Mouse (Mus musculus): ENCODE results near the gene Ppm1h.
A peak's percentile ranks its signal among the peaks of the same experiment; 100 is the strongest.

The Ppm1h gene

GRCm38 (mm10) chr10:122890682-122891350 lies 212.3 kb downstream of the Ppm1h start:
- DNase-seq (ENCODE audit: low spot score in 2 of 2) = no peak

- no peak for DNase-seq (ENCODE audit: low spot score in 2 of 2)
Observed at GRCm38 (mm10) chr10:122891461-122891860, 212.9 kb downstream of the Ppm1h start.

GRCm38 (mm10) chr10:122894555-122895069 lies 216.1 kb downstream of the Ppm1h start:
- peak; percentile 74 for DNase-seq (ENCODE audit: low spot score in 2 of 2)

GRCm38 (mm10) chr10:122895121-122895770 lies 216.7 kb downstream of the Ppm1h start:
- DNase-seq (ENCODE audit: low spot score in 2 of 2) = no peak

- no peak for DNase-seq (ENCODE audit: low spot score in 2 of 2)
Observed at GRCm38 (mm10) chr10:122899971-122900370, 221.4 kb downstream of the Ppm1h start.

- no peak for DNase-seq (ENCODE audit: low spot score in 2 of 2)
Observed at GRCm38 (mm10) chr10:122900466-122900865, 221.9 kb downstream of the Ppm1h start.

- DNase-seq (ENCODE audit: low spot score in 2 of 2) = no peak
Observed at GRCm38 (mm10) chr10:122901379-122901778, 222.8 kb downstream of the Ppm1h start.

GRCm38 (mm10) chr10:122909406-122910032 lies 231.0 kb downstream of the Ppm1h start:
- peak in 1 of 2 experiments; percentile 25 for DNase-seq (ENCODE audit: low spot score in 2 of 2)

- DNase-seq (ENCODE audit: low spot score in 2 of 2) = peak in 1 of 2 experiments; percentile 22
Observed at GRCm38 (mm10) chr10:122910798-122911225, 232.2 kb downstream of the Ppm1h start.

- peak in 1 of 2 experiments; percentile 41 for DNase-seq (ENCODE audit: low spot score in 2 of 2)
Observed at GRCm38 (mm10) chr10:122911668-122912067, 233.1 kb downstream of the Ppm1h start.

GRCm38 (mm10) chr10:122912086-122912690 lies 233.6 kb downstream of the Ppm1h start:
- DNase-seq (ENCODE audit: low spot score in 2 of 2) = peak in 1 of 2 experiments; percentile 21

GRCm38 (mm10) chr10:122912701-122913368 lies 234.3 kb downstream of the Ppm1h start:
- DNase-seq (ENCODE audit: low spot score in 2 of 2) = peak; percentile 88 to 94

- DNase-seq (ENCODE audit: low spot score in 2 of 2) = peak in 1 of 2 experiments; percentile 43
Observed at GRCm38 (mm10) chr10:122913393-122913792, 234.8 kb downstream of the Ppm1h start.

GRCm38 (mm10) chr10:122915905-122916304 lies 237.3 kb downstream of the Ppm1h start:
- peak in 1 of 2 experiments; percentile 13 for DNase-seq (ENCODE audit: low spot score in 2 of 2)

GRCm38 (mm10) chr10:122917648-122918324 lies 239.2 kb downstream of the Ppm1h start:
- peak in 1 of 2 experiments; percentile 18 for DNase-seq (ENCODE audit: low spot score in 2 of 2)

- DNase-seq (ENCODE audit: low spot score in 2 of 2) = peak in 1 of 2 experiments; percentile 35
Observed at GRCm38 (mm10) chr10:122918325-122918694, 239.7 kb downstream of the Ppm1h start.

GRCm38 (mm10) chr10:122918754-122919153 lies 240.2 kb downstream of the Ppm1h start:
- no peak for DNase-seq (ENCODE audit: low spot score in 2 of 2)

- peak in 1 of 2 experiments; percentile 16 for DNase-seq (ENCODE audit: low spot score in 2 of 2)
Observed at GRCm38 (mm10) chr10:122919416-122919815, 240.9 kb downstream of the Ppm1h start.

GRCm38 (mm10) chr10:122920218-122920795 lies 241.7 kb downstream of the Ppm1h start:
- peak in 1 of 2 experiments; percentile 7 for DNase-seq (ENCODE audit: low spot score in 2 of 2)

GRCm38 (mm10) chr10:122922226-122922625 lies 243.7 kb downstream of the Ppm1h start:
- DNase-seq (ENCODE audit: low spot score in 2 of 2) = no peak

Data from right cerebral cortex, postnatal 10 days (tissue).